Mouse (Mus musculus) hindlimb bud, embryonic 11.5 days (tissue): ENCODE data around the gene Usp5.
A peak's percentile ranks its signal among the peaks of the same experiment; 100 is the strongest.

Experiments used
- DNase-seq: peaks from one replicate; pipeline ENCODE4 v3.0.0-alpha.2; 2012; ENCODE audit warnings: low read depth, low spot score; ENCODE audit errors: extremely low spot score

The Usp5 gene

GRCm38 (mm10) chr6:124787722-124788121 is 41.6 kb downstream of the Usp5 start:
- DNase-seq = no peak

DNA sequence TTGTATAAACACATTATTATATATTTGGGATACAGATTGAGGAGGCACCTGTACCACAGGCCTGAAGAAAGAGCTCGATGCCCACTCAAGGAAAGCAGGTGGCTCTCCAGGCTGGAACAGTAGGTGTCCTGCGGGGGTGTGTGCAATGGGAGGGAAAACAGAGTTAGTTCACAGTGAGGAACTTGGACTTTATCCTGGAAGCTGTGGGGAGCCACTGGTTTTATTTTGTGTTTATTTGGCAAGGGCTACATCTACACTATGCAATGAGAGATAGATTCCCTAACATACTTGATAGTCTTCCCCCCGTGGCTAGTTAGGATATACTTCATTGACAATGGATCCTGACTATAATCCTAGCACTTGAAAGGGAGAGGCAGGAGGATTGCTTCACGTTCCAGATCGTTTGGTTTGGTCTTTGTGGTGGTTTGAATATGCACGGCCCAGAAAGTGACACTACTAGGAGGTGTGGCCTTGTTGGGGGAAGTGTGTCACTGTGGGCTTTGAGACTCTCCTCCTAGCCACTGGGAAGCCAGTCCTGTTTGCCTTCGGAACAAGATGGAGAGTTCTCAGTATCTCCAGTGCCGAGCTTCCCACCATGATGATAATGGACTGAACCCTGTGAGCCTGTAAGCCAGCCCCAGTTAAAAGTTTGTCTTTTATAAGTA is 42.4 kb downstream of the Usp5 start:
- no peak for DNase-seq

DNA sequence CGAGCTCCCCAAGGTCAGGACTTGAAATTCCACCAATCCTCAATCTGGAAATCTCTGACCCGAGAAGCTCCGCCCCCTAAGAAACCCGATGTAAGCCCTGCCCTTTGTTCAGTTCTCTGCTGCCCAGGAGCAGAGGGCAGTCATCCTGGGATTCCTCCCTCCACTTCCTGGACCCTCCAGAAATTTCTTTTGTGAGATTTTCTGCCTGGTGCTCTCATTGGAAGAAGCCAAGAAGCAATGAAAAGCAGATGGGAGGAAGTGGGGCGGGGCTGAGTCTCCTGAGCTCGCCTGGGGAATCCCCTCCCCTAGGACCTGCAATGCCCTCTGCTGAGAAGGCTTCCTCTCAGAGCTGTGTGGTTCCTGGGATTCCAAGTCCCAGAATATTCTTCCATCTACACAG is 46.8 kb downstream of the Usp5 start:
- DNase-seq = no peak

DNA sequence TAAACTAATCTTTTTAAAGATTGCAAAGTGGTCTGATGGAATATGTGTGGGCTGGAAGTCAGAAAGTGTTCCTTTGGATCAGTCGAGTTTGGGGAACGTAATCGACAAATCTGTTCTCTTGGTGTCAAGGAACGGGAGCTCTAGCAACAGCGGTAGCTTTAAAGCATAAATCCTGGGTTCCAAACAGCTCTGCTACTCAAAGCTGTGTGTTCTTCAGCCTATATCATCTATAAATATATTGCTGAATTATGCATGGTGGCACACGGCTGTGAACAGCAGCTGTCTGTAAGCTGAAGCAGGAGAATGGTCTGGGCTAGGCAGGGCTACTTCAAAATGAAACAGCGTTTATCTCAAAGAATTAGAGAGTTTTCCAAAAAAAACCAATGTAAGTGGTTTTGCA is 48.4 kb downstream of the Usp5 start:
- DNase-seq = no peak

DNA sequence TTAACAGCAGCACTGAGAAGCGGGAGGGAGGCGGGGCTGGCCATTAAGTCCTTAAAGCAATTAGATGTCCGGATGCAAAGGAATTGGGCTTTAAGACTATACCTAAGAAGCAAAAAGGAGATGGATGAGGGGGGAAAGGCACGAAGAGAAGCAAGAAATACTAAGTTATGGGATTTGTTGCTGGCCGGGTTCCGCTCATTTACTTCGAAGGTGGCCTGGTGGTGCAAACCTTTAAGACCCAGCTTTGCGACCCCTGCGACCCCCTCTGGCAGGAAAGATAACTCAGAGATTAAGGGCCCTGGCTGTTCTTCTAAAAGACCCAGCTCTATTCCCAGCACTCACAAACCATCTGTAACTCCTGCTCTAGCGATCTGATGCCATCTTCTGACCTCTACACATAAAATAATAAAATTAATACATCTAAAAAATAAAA is 49.3 kb downstream of the Usp5 start:
- DNase-seq = no peak

- peak; percentile 63 for DNase-seq
Observed at GRCm38 (mm10) chr6:124779222-124779983, 49.9 kb downstream of the Usp5 start, which contains the start of gene Lrrc23. Lrrc23 (minus strand) TSS chr6:124779727.

- DNase-seq = no peak
Observed at GRCm38 (mm10) chr6:124770511-124770910, 58.8 kb downstream of the Usp5 start.

DNA sequence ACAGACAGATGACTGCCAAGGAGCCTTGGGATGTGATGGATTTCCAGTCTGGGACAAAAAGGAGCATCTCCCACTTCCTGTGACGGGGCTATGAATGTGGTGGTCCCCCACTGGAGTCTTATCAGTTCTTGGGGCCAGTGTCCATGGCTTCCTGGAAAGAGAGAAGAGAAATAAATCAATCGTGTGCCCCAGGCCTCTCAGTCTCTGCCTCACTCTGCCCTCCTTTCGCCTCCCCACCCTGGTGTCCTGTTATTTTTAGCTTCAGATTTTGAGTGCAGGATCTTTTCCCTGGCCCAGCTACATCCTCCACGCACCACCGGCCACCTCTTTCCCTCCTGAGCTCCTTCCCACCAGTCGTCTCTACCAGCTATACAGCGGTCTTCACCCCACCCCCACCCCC is 59.3 kb downstream of the Usp5 start:
- DNase-seq = no peak

GRCm38 (mm10) chr6:124769101-124769765 is 60.1 kb downstream of the Usp5 start, which contains the start of gene Eno2:
Eno2 (minus strand) TSS chr6:124769673.
- no peak for DNase-seq

DNA sequence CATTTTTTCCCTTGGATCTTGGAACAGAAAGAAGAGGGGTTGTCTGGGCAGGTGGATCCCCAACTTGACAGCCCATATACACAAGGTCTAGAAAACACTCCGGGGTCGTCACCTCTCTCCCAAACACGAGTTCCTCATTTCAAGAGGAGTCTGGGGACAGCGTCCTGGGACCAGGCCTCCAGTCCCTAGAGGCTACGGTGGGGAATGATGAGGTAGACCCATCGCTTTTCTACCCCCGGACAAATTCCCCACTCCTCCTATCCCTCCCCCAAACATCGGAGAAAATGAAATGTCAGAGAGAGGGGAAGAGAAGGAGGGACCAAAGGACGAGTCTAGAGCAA is 60.6 kb downstream of the Usp5 start:
- DNase-seq = no peak

GRCm38 (mm10) chr6:124767920-124768703 is 61.2 kb downstream of the Usp5 start:
- DNase-seq = no peak

DNA sequence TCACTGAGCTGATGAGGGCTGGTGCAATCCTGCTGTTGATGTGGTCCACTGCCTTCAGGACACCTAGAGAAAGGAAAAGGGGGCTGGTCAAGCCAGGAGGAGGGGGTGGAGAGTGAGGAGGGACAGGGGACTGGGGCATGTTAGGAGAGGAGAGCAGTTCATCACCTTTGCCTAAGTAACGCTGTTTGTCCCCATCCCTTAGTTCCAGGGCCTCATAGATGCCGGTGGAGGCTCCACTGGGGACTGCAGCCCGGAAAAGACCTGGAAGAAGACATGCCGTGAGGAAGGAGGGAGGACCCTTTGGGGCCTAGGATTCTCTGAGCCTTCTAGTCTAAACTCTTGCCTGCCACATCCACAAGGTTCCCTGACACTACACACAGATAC is 61.8 kb downstream of the Usp5 start:
- no peak for DNase-seq

- no peak for DNase-seq
Observed at GRCm38 (mm10) chr6:124765951-124766350, 63.3 kb downstream of the Usp5 start.
